Mouse (Mus musculus) embryonic facial prominence, embryonic 13.5 days (tissue): ENCODE data around the gene Prl7c1. TPM values are rescaled to one million over a fixed set of nuclear protein-coding genes. Genes with fewer than 3 reads are reported as not detected.
"Not testable (repeated sequence)": the region's sequence is repeated elsewhere in the genome, so short reads cannot be mapped to it uniquely, and the experiment has no call there.

ENCODE experiments used
- ATAC-seq: fragments of 200-750 bp; cut with Nextera tagmentation; 2 replicates; pipeline ENCODE4 v1.8.0; 2017; ENCODE audit warnings: low read depth; ENCODE audit not compliant: insufficient number of reproducible peaks, insufficient read depth, low FRiP score, low TSS enrichment
- H3K27ac ChIP-seq: fragments of 300-500 bp; sonication (generic); 2 replicates; pipeline ENCODE4 v1.5.1; 2015; ENCODE audit warnings: moderate library complexity, mild to moderate bottlenecking, inconsistent platforms
- H3K27me3 ChIP-seq: fragments of 300-500 bp; sonication (generic); 2 replicates; pipeline ENCODE4 v1.6.1; 2015; ENCODE audit warnings: mild to moderate bottlenecking, inconsistent platforms
- H3K36me3 ChIP-seq: fragments of 300-500 bp; sonication (generic); 2 replicates; pipeline ENCODE4 v1.6.1; 2015; ENCODE audit warnings: mild to moderate bottlenecking, inconsistent platforms
- H3K4me1 ChIP-seq: fragments of 300-500 bp; sonication (generic); 2 replicates; pipeline ENCODE4 v1.6.1; 2015; ENCODE audit warnings: inconsistent platforms
- H3K4me2 ChIP-seq: fragments of 300-500 bp; sonication (generic); 2 replicates; pipeline ENCODE4 v1.6.1; 2015; ENCODE audit warnings: moderate library complexity, mild to moderate bottlenecking, inconsistent platforms
- H3K4me3 ChIP-seq: fragments of 300-500 bp; sonication (generic); 2 replicates; pipeline ENCODE4 v1.5.1; 2015; ENCODE audit warnings: mild to moderate bottlenecking, inconsistent platforms
- H3K9ac ChIP-seq: fragments of 300-500 bp; sonication (generic); 2 replicates; pipeline ENCODE4 v1.6.1; 2015; ENCODE audit warnings: mild to moderate bottlenecking, inconsistent platforms
- H3K9me3 ChIP-seq: fragments of 300-500 bp; sonication (generic); 2 replicates; pipeline ENCODE4 v1.6.1; 2016; ENCODE audit warnings: inconsistent platforms
- WGBS: fragments of 180-500 bp; shearing (Covaris S2); methylation state at CpG from one replicate; pipeline ENCODE4 v1.1.7; 2015; ENCODE audit warnings: mixed read lengths; 5-methylcytosine and 5-hydroxymethylcytosine counted together
- polyA plus RNA-seq: library from polyadenylated mRNA; unstranded; fragments of >200 nt; fragmentation: Nextera tagmentation; extraction: Ambion mirVana; gene quantifications from 2 replicates; pipeline ENCODE4 v1.2.1, GENCODE M21; 2015

The Prl7c1 gene
- polyA plus RNA-seq = not detected in 2 replicates

GRCm38 (mm10) chr13:27780704-27781103 is at the start of gene Prl7c1:
Gene Prl7c1 (minus strand): TSS chr13:27780804.
- H3K36me3 ChIP-seq, H3K4me1 ChIP-seq, H3K9me3 ChIP-seq, ATAC-seq, H3K4me3 ChIP-seq, H3K27ac ChIP-seq, H3K27me3 ChIP-seq, H3K4me2 ChIP-seq, H3K9ac ChIP-seq: not testable (repeated sequence)
- 90% methylated on average over 3 of the region's 3 CpGs for WGBS

DNA sequence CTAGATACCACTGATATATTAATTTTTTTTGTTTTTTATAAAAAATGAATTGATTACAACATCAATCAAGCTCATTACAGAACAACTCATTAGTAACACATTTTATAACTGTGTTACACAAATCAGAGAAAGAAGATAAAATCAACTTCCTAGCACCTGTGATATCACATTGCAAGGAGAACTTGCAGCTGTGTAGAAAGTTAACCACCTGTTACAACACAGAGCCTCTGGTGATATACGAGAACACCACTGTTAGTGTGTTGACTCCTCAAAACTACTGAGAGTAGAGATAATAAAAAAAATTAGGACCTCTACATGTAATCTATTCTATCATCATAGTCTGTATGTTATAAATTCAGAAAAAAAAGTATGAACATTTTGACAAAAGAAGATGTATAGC is 22.2 kb upstream of the Prl7c1 start:
- Histone ChIP-seq H3K27me3 (no peaks in the 10 kb centered on the region), H3K4me3 (no peak overlapping the region), H3K27ac (no peak overlapping the region), H3K4me2 (no peak overlapping the region), H3K9me3 (no peaks in the 10 kb centered on the region), H3K36me3 (no peaks in the 10 kb centered on the region), H3K9ac (no peak overlapping the region), H3K4me1 (no peaks in the 10 kb centered on the region)
- ATAC-seq = no peak
- WGBS = 73% methylated on average over 1 of the region's 1 CpGs

- H3K4me1 ChIP-seq = no peaks in the 10 kb centered on the region
- no peaks in the 10 kb centered on the region for H3K9me3 ChIP-seq
- no peak for ATAC-seq
- no peak within 1 kb of the TSS for H3K9ac ChIP-seq
- H3K27me3 ChIP-seq = no peaks in the 10 kb centered on the region
- H3K27ac ChIP-seq = no peak within 1 kb of the TSS
- no peak within 1 kb of the TSS for H3K4me2 ChIP-seq
- 68% methylated on average over 1 of the region's 1 CpGs for WGBS
- H3K4me3 ChIP-seq = no peak within 1 kb of the TSS
- H3K36me3 ChIP-seq = no peaks in the 10 kb centered on the region
Measured at GRCm38 (mm10) chr13:27801354-27801753, 20.8 kb upstream of the Prl7c1 start, which contains the start of gene Prl2a1. Gene Prl2a1 (plus strand): TSS chr13:27801654.

DNA sequence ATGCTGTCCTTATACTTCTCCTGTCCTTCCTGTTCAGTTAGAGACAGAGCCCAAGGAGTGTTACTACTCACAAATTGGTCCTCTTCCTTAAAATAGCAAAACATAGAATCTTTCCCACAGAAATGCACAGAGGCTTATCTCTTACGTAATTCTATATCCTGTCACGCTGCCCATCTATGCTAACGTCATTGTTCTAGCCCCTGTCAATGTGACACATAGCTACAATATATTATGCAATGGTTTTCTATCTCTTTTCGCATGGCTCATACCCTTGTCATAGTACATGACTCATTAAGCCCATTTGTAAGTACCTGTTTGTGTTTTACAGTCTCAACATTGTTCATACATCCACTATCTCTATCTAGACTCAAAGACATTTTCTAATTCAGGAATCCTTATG is 18.7 kb upstream of the Prl7c1 start:
- 83% methylated on average over 4 of the region's 4 CpGs for WGBS
- Histone ChIP-seq H3K4me1 (no peaks in the 10 kb centered on the region), H3K4me2 (no peak overlapping the region), H3K4me3 (no peak overlapping the region), H3K9me3 (no peaks in the 10 kb centered on the region), H3K9ac (no peak overlapping the region), H3K27me3 (no peaks in the 10 kb centered on the region), H3K27ac (no peak overlapping the region), H3K36me3 (no peaks in the 10 kb centered on the region)
- no peak for ATAC-seq

DNA sequence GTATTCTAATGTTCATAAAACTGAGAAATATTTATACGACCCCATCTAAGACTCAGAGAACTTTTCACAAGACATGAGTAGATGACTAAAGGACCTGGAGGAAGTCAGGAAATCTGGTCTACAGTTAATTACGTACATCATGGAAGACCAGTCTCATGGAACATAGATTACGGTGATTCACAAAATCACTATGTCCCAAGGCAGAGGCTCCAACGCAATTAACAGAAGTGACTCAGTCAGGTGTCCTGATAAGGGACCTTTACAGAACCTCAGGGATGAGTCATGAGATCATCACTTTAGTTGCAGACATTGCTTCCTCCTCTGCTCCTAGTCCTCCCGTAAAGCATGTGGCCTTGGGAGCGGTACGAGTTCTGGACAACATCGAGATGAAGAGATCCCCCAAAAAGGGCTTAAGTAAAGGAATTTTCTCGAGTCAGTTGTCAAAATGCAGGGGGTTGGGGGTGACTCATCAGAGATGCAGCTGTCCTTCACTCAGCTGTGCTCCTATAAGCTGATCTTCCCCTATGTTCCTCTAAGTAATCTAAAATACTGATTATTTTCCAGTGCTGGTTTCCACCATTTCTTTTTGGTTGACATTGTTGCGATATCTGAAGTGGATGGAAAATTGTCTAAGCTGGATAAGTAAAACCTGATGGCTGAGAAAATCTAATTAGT is 46.0 kb downstream of the Prl7c1 start:
- H3K4me2 ChIP-seq = no peak overlapping the region
- no peaks in the 10 kb centered on the region for H3K9me3 ChIP-seq
- H3K27ac ChIP-seq = no peak overlapping the region
- H3K4me1 ChIP-seq = no peaks in the 10 kb centered on the region
- no peak for ATAC-seq
- no peaks in the 10 kb centered on the region for H3K27me3 ChIP-seq
- H3K36me3 ChIP-seq = no peaks in the 10 kb centered on the region
- no peak overlapping the region for H3K4me3 ChIP-seq
- 88% methylated on average over 10 of the region's 10 CpGs for WGBS
- no peak overlapping the region for H3K9ac ChIP-seq

GRCm38 (mm10) chr13:27730286-27730959 is 50.2 kb downstream of the Prl7c1 start:
- not testable (repeated sequence) for H3K9me3 ChIP-seq, ATAC-seq, H3K9ac ChIP-seq, H3K4me3 ChIP-seq, H3K36me3 ChIP-seq, H3K27me3 ChIP-seq, H3K4me1 ChIP-seq, H3K27ac ChIP-seq, H3K4me2 ChIP-seq
- WGBS = 81% methylated on average over 5 of the region's 5 CpGs

GRCm38 (mm10) chr13:27725057-27725456 is 55.5 kb downstream of the Prl7c1 start:
- WGBS = 78% methylated on average over 3 of the region's 3 CpGs
- H3K27me3 ChIP-seq, H3K27ac ChIP-seq, H3K4me2 ChIP-seq, H3K4me1 ChIP-seq, ATAC-seq, H3K9me3 ChIP-seq, H3K4me3 ChIP-seq, H3K9ac ChIP-seq, H3K36me3 ChIP-seq: not testable (repeated sequence)

Other genes starting within 250 kb of the Prl7c1 start
- gene Prl8a9, start 216.2 kb downstream of the Prl7c1 start, polyA plus RNA-seq = not detected in 2 replicates
- gene Prl8a1, start 198.6 kb downstream of the Prl7c1 start, polyA plus RNA-seq = not detected in 2 replicates
- gene Prl7b1, start 170.2 kb downstream of the Prl7c1 start, polyA plus RNA-seq = not detected in 2 replicates
- gene Prl7a1, start 138.3 kb downstream of the Prl7c1 start, polyA plus RNA-seq = not detected in 2 replicates
- not detected in 2 replicates for gene Prl7a2, start 112.8 kb downstream of the Prl7c1 start, polyA plus RNA-seq
- not detected in 2 replicates for gene Prl7d1, start 64.1 kb downstream of the Prl7c1 start, polyA plus RNA-seq
- not detected in 2 replicates for gene Prl2a1, start 20.9 kb upstream of the Prl7c1 start, polyA plus RNA-seq
- gene Prl2c1, start 68.5 kb upstream of the Prl7c1 start, polyA plus RNA-seq = not detected in 2 replicates
- gene Prl4a1, start 235.4 kb upstream of the Prl7c1 start, polyA plus RNA-seq = not detected in 2 replicates